Mouse (Mus musculus) c-Kit-negative CD71-positive TER-119-positive erythroid progenitor cells, embryonic 14.5 days (primary cell): ENCODE results near the gene Pdc.
"Not testable (repeated sequence)": the region's sequence is repeated elsewhere in the genome, so short reads cannot be mapped to it uniquely, and the experiment has no call there.

Experiments
- DNase-seq: peaks from one replicate; pipeline ENCODE4 v3.0.0-alpha.2; 2013; ENCODE audit warnings: low read depth, low spot score

Pdc gene

DNA sequence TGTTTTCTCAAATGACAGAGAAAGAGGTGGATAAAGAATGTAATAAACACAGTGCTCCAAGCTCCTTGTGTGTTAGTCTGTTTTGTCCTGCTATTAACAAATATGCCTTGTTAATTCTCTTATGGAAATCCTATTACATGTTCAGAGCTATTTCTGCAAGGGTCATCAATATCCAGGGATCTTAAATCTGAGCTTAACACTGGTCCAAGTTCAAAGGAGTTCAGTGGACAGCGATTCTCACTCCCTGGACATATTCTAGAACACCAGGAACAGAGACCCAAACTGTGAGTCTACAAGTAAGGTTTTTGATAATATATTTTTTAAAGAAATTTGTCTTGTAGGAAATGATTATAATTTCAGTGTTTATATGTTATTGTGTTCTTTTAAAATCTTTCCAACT, at the start of gene Pdc:
Gene Pdc (plus strand): TSS at position 213 of the 400 bp plus-strand sequence.
- no peak for DNase-seq

- not testable (repeated sequence) for DNase-seq
Measured at GRCm38 (mm10) chr1:150294051-150294450, 25.2 kb upstream of the Pdc start.

- DNase-seq, result no peak
Measured at GRCm38 (mm10) chr1:150307599-150307998, 11.6 kb upstream of the Pdc start.

DNA sequence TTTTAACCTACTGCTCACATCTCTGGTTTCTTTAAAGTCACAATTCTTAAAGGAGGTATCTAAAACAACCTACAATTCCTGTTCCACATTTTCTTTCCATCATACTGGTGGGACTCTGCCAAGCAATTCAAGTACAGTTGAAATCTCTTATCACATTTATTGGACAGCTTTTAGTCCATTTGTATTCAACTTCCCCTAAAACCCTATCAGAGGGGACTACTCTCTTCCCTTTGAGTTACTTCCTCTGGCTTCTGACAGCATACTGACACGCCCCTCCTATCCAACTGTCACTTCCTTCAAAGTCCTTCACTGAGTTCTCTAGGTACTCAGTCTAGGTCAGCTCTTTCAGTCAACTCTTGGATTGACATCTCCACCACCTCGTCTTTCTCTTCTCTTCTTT, 15.9 kb downstream of the Pdc start:
- no peak for DNase-seq

DNA sequence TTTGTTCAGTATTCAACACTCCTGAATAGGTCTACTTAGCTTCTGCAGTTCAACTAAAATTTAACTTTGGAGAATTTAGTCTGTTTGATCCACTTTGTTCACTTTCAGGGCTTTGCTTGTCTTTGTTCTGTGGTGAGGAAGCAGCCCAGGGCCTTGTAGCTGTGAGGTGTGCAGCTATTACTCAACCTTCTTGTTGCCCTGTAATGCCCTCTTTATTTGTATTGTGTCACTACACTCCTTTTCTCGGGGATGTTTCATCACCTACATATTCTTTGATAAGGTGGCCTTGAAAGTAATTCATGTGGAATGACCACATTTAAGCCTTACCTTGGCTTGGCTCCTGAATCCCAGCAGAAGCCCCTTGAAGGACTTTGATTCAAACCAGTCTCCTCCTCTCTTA, 41.6 kb downstream of the Pdc start:
- DNase-seq, result no peak

DNA sequence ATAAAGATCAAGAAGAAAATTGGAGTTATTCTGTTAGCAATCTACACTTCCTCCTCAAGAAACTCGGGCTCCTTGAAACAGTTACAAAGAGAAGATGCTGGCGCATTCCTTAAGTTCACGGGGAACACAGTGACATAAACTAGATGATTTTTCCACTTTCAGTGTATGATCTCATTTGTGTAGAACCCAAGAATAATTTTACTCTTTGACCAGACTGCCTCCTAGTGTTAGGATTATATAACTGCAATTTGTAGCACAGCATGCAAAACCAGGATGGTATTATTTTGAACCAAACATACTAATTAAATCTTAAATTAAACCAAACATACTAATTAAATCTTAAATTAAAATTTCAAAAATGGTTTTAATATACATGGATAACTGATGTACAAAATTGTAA, 53.7 kb downstream of the Pdc start:
- no peak for DNase-seq

DNA sequence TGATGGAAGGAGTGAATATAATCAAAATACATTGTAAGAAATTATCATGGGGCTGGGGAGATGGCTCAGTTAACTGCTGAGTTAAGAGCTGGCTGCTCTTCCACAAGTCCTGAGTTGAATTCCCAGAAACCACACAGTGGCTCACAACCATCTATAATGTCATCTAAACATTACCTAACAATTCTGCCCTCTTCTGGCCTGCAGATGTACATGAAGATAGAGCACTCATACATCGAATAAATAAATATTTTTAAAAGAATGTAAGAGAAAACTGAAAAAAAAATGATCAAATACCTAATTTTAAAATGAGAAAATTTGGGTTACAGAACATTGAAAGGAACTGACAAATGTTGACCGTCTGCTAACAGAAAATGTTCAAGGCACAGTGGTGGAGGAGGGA, 55.0 kb downstream of the Pdc start:
- no peak for DNase-seq
